Mouse (Mus musculus) ovary, postnatal 14 days (tissue): ENCODE results near the gene Gipc2.
"Not testable (repeated sequence)": the region's sequence is repeated elsewhere in the genome, so short reads cannot be mapped to it uniquely, and the experiment has no call there.

Experiments used
- DNase-seq: peaks from one replicate; pipeline ENCODE4 v3.0.0; 2022; ENCODE audit warnings: low spot score

Gipc2 gene

DNA sequence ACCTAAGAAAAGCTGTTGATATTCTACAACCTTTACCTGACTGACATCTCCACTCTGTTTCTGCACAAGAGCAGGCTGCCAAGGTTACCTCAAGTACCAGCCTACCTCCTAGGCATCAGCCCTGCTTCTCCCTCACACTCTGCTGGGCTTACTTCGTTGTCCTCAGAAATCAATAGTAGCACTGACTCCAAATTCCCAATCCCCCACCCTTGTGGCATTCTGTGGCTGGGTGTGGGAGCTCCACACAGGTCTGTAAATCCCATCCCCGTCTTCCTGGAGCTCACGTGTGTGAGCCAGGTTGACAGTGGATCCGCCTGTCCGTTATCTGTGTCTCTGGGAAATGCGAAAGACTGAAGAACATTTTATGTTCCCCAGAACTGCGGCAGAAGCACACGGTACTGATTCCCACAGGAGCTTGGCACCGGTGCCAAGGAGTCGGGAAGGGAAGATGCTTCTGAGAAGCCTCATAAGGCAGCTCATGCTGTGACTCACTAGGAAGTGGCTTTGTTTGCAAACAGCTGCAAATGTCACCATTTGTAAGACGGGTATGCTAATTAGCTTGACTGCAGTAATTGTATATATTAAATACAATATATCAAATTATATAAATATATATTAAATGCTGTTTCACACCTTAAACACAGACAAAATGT, 10.6 kb downstream of the Gipc2 start:
- no peak for DNase-seq

- DNase-seq, result no peak
Measured at GRCm38 (mm10) chr3:152154095-152154494, 11.9 kb downstream of the Gipc2 start.

DNA sequence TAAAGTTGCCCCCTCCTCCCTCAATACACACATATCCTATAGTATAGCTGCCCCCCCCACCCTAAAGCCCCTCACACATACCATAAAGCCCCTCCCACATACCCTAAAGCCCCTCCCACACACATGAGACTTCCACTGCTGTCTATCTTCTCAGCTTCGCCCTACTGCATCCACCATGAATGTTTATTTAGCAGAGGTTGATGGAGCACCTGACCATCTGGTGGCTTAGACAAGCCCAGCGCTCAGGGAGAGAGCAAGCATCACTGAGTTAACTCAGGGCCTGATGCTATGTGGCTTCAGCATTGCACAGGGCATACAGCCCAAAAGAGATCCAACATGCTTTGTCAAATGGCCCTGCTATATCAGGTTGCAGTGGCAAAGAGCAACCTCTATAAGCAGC, 12.9 kb downstream of the Gipc2 start:
- no peak for DNase-seq

- no peak for DNase-seq
Measured at GRCm38 (mm10) chr3:152152483-152152804, 13.6 kb downstream of the Gipc2 start.

GRCm38 (mm10) chr3:152151725-152152482, 14.1 kb downstream of the Gipc2 start:
- DNase-seq, result no peak

DNA sequence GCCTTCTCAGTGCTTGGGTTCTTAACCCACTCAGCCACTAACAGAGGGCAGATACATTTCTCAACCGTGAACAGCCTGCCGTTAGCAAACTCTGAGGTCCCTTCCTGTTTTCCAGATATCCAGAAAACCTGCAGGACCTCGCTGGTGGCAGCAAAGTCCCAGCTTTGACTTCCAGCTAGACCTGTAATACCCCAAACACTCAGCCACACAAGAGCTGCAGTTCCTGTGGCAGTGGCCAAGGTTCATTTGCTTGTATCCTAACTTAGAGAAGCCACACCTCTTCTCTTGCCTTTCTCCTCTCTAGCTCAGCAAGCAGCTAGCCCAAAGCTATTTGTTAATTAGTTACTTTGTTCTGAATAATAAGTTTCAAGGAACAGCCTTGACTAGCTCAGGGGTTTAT, 16.2 kb downstream of the Gipc2 start:
- no peak for DNase-seq

GRCm38 (mm10) chr3:152149449-152149848, 16.6 kb downstream of the Gipc2 start:
- DNase-seq, result no peak

DNA sequence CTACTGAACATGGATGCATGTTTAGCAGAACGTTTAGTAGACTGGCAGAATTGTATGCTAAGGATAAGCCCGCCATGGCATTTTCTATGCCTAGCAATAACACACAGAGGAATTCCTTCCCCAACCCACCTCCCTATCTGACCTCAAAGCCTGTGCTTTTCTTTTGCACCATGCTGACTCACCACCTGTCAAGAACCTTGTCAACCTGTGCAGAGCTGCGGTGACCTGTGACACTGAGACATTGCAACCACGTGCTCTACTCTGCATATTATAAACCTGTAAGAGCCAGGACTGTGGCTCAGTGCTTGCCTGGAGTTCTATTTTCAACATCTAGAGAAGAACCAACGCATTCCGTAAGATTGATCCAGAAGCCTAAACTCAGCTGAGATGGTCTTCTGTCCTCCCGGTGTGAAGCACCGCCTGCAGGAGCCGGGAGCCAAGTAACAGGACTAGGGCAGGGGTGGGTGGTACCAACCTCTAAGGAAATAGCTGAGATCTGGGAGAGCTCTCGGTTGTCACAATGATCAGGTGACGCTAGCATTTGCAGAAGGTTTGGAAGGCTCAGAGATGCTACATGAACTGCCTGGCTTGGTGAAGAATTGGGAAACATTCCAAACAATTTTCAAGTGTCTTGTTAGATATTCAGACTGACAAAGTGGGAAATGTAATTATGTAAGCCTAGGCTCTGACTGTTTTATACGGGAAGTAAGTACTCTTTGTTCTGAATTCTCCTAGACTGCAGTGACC, 18.8 kb downstream of the Gipc2 start:
- no peak for DNase-seq

- DNase-seq, result no peak
Measured at GRCm38 (mm10) chr3:152145186-152145585, 20.8 kb downstream of the Gipc2 start.

DNA sequence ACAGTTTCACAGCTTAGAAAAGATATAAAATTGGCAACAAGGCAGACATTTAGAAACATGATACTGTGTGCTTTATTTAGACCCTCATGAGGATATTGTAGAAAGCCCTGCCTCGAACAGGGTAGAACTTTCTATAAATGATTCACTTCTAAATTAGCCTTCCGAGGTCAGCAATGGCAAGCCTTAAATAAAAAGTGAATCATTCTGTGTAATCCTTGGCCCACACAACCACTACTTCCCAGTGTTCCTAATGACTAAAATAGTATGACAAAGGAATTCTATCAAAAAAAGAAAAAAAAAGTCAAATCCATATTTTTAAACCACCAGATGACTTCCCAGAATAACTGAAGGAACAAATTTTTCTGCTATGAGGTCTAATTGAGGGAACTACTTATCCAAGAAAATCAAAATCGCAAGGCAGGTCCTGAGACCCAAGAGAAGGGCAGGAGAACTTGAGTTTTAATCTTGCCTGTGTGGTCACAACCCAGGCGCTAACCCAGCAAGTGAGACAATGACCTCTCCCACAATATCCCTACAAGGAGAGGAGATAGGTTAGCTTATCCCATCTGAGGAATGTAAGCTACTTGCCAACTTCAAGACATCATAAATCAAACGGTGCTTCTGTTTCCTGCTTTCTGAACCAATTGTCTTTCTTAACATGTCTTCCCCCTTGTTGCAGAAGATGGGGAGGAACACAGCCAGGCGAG, 22.9 kb downstream of the Gipc2 start:
- DNase-seq, result no peak

DNA sequence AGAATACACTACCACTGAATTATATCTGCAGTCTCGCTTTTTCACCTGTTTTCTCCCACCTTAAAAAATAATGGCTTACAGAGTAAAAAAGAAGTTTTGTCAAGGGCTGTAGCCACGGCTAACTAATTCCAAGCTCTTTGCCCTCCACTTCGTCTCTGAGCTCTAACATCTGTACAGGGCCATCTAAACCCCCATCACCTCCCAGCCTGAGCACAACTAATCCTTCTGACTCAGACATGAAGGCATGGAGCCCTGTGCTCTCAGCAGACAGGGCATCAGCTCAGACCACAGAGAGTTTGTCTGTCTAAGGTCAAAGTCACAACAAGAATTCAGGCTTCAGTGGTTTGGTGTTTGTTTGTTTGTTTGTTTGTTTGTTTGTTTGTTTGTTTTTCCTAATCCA, 23.9 kb downstream of the Gipc2 start:
- DNase-seq, result no peak

DNA sequence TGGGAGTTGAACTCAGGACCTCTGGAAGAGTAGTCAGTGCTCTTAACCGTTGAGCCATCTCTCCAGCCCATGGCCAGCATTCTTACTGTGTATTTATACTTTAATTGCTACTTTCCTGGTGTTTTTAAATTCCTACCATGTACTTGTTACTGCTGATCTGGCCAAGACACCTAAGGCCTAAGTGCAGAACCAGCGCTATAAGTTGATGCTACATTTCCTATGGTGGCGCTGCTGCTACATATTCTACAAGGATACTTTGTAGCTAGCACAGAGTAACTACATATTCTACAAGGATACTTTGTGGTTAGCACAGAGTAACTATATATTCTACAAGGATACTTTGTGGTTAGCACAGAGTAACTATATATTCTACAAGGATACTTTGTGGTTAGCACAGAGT, 26.7 kb downstream of the Gipc2 start:
- DNase-seq, result not testable (repeated sequence)

DNA sequence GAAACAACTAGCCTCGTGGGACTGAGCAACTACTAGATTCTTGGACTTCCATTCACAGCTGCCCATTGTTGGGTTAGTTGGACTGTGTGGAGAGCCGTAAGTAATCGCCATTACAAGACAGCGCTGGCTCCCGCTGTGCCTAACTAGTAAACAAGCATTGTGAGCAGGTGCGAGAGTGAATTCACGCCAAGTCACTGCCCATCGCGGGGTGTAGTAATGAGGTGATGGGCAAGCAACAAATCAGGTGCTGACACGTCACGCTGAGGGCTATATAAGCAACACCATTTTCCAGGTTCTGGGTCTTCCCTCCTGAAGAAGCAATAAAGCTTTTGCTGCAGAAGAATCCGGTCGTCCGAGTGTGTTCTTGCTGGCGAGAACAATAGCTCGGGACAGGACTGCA, 29.9 kb downstream of the Gipc2 start:
- not testable (repeated sequence) for DNase-seq

DNA sequence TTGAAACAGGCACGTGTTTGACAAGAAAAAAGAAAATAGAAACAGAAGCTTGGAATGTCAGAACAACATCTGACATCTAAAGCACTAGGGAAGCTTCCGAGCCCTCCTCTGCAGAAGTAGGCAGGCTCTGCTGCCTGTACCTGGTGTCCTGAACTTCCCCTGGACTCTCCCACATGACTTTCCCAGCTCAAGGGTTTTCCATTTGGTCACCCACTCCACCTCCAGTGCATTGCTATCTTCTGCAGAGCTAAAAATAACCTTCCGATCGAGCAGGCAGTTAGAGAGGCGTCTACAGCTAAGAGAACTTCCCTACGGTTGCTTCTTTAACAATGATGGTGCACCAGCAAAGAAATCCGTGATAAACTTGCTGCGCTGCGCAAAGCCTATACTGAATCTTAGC, 32.4 kb downstream of the Gipc2 start:
- no peak for DNase-seq

GRCm38 (mm10) chr3:152130963-152131362, 35.1 kb downstream of the Gipc2 start:
- DNase-seq, result no peak

DNA sequence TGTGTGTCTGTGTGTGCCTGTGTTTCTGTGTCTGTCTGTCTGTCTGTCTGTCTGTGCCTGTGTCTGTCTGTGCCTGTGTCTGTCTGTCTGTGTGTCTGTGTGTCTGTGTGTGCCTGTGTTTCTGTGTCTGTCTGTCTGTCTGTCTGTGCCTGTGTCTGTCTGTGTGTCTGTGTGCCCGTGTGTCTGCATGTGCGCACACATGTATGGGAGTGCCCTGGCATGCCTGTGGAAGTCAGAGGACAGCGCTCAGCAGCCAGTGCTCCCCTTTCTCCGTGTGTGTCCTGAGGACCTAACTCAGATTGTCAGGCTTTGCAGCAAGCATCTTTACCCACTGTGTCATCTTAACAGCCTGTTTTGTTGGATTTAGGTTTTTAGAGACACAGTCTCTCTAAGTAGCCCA, 36.6 kb downstream of the Gipc2 start:
- not testable (repeated sequence) for DNase-seq

GRCm38 (mm10) chr3:152128631-152129030, 37.4 kb downstream of the Gipc2 start:
- DNase-seq, result no peak

GRCm38 (mm10) chr3:152127144-152127543, 38.9 kb downstream of the Gipc2 start:
- DNase-seq, result no peak

DNA sequence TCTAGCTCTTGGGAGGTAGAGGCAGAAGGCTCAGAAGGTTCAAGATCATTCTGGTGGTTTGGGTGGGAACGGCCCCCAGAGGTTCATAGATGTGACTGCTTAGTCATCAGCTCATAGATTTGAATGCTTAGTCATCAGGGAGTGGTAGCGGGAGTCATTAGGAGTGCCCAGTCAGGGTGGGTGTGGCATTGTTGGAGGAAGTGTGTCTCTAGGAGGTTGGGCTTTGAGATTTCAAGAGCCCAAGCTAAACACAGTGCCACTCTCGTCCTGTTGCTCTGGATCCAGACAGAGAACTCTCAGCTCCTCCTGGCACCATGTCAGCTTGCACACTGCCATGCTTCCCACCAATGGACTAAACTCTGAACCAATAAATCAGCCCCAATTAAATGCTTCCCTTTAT, 43.3 kb downstream of the Gipc2 start:
- no peak for DNase-seq

DNA sequence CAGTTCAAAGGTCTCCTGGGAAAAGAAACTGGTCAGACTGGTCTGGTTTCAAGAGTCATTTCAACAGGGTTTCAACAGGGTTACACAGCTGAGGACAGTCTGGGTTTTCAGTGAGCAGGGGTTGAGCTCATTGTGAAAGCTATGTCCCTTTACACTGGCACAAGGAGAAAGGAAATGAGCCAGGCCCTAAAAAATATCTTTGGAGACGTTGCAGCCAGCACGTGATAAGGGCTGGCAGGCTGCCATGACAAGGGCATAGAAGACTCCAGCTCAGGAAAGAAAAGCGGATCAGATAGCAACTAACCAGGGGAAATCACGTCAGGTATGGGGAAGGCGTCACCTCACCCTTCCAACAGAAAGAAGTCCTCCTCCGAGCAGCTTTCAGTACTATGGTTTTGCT, 43.9 kb downstream of the Gipc2 start:
- peak; percentile 46 for DNase-seq

DNA sequence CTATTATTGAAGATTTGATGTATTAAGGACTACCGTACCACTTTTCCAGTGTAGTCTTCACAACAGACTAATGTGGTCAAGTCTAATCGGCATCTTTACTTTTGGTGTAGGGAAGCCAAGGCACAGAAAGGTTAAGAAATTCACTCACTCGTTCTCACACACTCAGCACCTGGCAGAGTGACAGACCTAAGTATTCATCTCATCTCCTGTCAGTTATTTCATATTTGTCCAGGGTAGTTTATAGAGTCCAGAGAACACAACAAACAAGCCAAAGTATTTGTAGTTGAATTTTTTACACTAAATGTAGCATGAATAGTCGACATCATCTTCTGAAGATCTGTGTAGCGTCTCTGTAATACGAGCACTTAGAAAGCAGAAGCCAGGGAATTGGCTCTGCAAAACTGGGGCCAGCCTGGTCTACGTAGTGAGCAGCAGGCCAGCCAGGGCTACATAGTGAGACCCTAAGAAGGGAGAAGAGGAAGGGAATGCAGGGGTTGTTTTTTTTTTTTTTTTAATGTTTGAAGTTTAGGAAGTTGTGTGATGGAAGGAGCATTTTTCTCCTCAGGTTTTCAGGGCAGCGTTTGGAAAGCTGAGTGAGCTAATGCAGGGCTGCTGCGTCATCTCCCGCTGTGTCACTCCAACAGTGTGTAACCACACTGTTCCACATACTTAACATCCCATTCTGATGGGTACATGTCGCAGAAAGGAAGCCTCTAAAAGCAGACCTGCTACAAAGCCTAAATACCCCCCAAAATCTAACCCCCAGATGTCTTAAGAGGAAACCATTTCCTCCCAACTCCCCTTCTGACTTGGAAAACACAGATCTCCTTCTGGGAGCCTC, 44.6 kb downstream of the Gipc2 start:
- DNase-seq, result no peak

DNA sequence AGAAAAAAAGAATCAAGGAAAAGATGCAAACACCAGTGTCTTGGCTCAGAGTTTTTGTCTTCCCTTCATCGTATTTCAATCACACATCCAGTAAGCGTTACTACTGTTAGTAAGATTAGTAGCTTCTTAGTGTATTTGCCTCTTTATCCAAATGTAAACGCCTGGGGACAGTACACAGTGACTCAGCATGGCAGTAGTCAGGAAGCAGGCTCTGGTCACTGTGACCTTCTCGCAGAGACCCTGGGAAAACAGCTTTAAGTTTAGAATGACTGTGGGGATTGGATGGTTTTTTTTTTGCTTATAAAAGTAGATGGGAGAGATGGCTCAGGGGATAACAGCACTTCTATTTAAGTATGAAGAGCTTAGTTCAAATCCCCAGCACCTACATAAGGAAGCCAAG, 46.0 kb downstream of the Gipc2 start:
- no peak for DNase-seq
